Mouse (Mus musculus) heart, adult 2 months (tissue): ENCODE data around the gene Pak4.

Experiments used
- CTCF ChIP-seq: fragments of 200-600 bp; IDR thresholded peaks from 2 replicates; pipeline ENCODE4 v1.8.1; 2022; ENCODE audit warnings: antibody characterized with exemption, mild to moderate bottlenecking, moderate library complexity
- EP300 ChIP-seq: fragments of 200-500 bp; IDR thresholded peaks from 2 replicates; pipeline ENCODE4 v1.6.1; 2011; ENCODE audit warnings: low read depth, low read length, control low read depth; ENCODE audit not compliant: insufficient read depth
- POLR2A ChIP-seq: fragments of 200-500 bp; IDR thresholded peaks from 2 replicates; pipeline ENCODE4 v1.6.1; 2011; ENCODE audit warnings: mild to moderate bottlenecking, low read depth, low read length, control low read depth; ENCODE audit not compliant: insufficient read depth

GRCm38 (mm10) chr7:28555939-28556535 lies 41.9 kb downstream of the Pak4 start:
- TF ChIP-seq CTCF, result no peak
- TF ChIP-seq EP300, result no peak
- no peak for TF ChIP-seq POLR2A
